Mouse (Mus musculus) brain, embryonic 14.5 days (tissue): ENCODE results near the gene Ndufc1.

Source experiments
- CTCF ChIP-seq: fragments of 200-500 bp; IDR thresholded peaks from 2 replicates; pipeline ENCODE4 v1.5.1; 2012; ENCODE audit warnings: inconsistent platforms, mild to moderate bottlenecking, moderate library complexity, borderline replicate concordance; ENCODE audit not compliant: insufficient read depth, insufficient read length; ENCODE audit errors: extremely low read depth
- POLR2A ChIP-seq: fragments of 200-500 bp; IDR thresholded peaks from 2 replicates; pipeline ENCODE4 v1.6.1; 2012; ENCODE audit warnings: mild to moderate bottlenecking, inconsistent platforms, borderline replicate concordance; ENCODE audit not compliant: poor library complexity, insufficient read depth, insufficient read length, severe bottlenecking; ENCODE audit errors: extremely low read depth

- TF ChIP-seq CTCF (peak; percentile 57; the same call in 1 of the 2 replicates), POLR2A (no peak)
Measured at GRCm38 (mm10) chr3:51375307-51376265, 33.2 kb downstream of the Ndufc1 start.
